Mouse (Mus musculus): Measurements from ENCODE around the gene Ntrk2. TPM values are rescaled to one million over a fixed set of nuclear protein-coding genes. Genes with fewer than 3 reads are reported as not detected.
A peak's percentile ranks its signal among the peaks of the same experiment; 100 is the strongest.

Gene Ntrk2
- 1 to 10 TPM; 1.2 to 4.7 (median 3.4) TPM for total RNA-seq (2022)

- DNase-seq (ENCODE audit: low spot score in 2 of 2): peak; percentile 51 to 56
Observed at GRCm38 (mm10) chr13:58806397-58806892, at the start of gene Ntrk2. TSS of gene Ntrk2 (plus strand) at chr13:58806569.

GRCm38 (mm10) chr13:58761003-58761630, 45.3 kb upstream of the Ntrk2 start:
- no peak for DNase-seq (ENCODE audit: low spot score in 2 of 2)

GRCm38 (mm10) chr13:58768258-58768657, 38.1 kb upstream of the Ntrk2 start:
- DNase-seq (ENCODE audit: low spot score in 2 of 2): no peak

DNA sequence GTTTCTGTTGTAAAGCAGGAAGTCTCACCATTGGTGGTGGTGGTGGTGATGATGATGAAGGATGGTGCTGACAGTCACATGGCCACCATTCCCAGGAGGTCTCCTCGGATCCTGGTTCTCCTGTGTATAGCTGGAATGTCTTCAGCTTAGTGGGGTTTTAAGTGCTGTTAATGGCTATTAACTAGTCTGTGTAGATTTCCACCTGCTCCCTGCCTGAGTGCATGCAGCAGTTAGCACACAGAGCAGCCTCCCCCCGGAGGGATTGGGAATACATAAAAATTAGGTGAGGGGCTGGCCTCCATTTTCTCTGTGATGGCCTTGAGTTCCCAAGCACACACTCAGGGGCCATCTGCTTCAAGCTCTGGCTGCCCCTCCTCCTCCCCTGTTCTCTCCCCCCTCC, 36.9 kb upstream of the Ntrk2 start:
- DNase-seq (ENCODE audit: low spot score in 2 of 2): no peak

- DNase-seq (ENCODE audit: low spot score in 2 of 2): no peak
Observed at GRCm38 (mm10) chr13:58779261-58779660, 27.1 kb upstream of the Ntrk2 start.

GRCm38 (mm10) chr13:58786476-58786875, 19.9 kb upstream of the Ntrk2 start:
- DNase-seq (ENCODE audit: low spot score in 2 of 2): no peak

DNA sequence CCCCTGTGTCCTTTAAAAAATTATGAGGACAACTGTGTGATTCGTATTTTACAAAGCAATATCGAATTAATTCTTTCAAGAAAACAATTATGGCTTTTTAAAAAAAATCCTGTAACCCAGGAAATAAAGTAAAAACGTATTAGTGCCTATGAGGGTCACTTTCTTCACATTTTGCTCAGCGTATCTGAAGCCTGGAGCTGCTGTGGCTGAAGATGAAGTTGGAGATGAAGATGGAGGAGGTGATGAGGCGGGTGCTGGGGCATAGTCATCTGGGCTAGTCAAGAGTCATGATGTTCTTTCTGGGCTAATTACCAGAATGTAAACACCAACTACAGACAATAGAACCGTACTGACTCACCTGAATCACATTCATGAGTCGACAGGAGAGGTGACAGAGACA, 15.6 kb upstream of the Ntrk2 start:
- DNase-seq (ENCODE audit: low spot score in 2 of 2): no peak

DNA sequence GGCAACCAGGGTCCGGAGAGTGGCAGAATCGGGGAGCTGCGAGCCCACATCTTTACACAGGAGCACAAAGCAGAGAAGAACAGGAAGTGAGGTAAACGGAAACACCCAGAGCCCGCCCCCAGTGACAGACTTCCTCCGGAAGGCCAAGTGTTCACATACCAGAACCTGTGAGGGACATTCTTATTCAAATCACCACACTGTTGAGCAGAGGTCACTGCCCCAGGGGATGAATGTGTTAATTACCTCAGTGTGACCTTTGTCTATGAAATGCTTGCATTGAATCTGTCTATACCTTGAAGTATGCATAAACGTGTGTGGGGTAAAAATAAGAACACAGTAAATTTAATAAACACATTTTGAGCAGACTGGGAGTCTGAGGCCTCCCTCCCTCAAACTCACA, 9.0 kb upstream of the Ntrk2 start:
- DNase-seq (ENCODE audit: low spot score in 2 of 2): no peak

GRCm38 (mm10) chr13:58801291-58801690, 5.1 kb upstream of the Ntrk2 start:
- DNase-seq (ENCODE audit: low spot score in 2 of 2): no peak

- no peak for DNase-seq (ENCODE audit: low spot score in 2 of 2)
Observed at GRCm38 (mm10) chr13:58803882-58804281, 2.5 kb upstream of the Ntrk2 start.

GRCm38 (mm10) chr13:58805833-58806232, 536 bp upstream of the Ntrk2 start:
- no peak for DNase-seq (ENCODE audit: low spot score in 2 of 2)

DNA sequence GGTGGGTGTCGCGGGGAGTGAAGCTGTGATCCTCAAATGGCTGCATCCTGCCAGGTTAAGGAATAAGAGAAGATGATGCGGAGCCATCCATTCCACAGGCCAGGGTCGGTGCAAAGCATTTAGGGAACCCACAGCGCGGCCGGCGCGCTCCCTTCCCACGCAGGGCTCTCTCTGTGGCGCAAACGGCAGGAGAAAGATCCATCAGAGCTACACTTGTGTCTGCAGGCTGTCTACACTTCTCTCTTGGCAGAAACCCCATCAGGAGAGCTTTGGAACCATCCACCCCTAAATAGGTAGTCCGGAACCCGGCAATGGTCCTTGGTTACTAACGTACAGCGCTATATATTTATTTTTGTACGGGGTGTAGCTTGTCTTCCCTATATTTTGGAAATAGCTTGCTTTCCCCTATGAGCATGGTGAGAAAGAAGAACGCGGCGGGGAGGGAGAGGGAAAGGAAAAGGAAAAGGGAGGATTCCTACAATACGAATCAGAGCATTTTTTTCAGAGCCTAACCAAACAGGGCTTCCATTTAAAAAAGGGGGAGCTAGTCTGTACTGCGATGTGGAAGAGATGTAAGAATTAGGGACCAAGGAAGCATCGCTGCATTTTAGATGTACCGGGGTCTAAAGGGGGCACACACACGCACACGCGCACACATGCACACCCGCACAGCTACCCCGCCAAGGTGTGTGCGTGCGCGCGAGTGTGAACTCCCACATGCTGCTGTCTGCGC, 693 bp downstream of the Ntrk2 start:
- DNase-seq (ENCODE audit: low spot score in 2 of 2): no peak

DNA sequence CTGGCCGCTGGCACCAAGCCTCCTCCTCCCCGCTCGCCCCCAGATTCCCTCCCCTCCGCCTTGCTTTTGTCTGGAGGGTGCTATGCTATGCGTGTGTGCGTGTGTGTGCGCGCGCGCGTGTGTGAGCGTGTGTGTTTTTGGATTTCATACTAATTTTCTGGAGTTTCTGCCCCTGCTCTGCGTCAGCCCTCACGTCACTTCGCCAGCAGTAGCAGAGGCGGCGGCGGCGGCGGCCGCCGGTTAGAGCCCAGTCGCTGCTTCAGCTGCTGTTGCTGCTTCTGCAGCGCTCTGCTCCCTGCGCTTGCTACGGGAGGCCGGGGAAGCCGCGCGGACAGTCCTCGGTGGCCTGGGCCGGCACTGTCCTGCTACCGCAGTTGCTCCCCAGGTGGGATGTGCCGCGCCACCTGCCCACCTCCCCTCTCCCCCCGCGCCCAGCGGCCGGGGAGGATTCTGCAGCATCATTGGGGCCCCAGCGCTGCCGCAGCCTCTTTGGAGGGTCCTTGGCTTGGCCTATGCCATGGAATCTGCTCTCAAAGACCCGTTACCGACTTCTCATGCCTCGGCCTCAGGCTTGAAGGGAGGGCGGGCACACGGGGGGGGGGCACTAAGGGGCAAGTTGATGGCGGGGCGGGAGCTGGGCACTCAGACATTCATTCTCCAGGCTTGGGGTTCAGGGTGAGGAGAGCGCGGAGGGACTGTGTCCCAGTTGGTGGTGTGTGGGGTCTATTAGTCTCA, 1.4 kb downstream of the Ntrk2 start:
- no peak for DNase-seq (ENCODE audit: low spot score in 2 of 2)

DNA sequence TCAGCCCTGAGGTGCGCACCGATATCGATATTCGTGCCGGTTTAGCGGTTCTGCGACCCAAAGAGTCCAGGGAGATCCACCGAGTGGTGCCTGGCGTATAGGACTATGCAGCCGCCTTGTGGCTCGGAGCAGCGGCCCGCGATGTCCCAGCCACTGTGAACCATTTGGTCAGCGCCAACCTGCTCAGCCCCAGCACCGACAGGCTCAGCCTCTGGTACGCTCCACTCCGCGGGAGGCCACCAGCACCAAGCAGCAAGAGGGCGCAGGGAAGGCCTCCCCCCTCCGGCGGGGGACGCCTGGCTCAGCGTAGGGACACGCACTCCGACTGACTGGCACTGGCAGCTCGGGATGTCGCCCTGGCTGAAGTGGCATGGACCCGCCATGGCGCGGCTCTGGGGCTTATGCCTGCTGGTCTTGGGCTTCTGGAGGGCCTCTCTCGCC, 2.0 kb downstream of the Ntrk2 start:
- DNase-seq (ENCODE audit: low spot score in 2 of 2): peak in 1 of 2 experiments; percentile 6

DNA sequence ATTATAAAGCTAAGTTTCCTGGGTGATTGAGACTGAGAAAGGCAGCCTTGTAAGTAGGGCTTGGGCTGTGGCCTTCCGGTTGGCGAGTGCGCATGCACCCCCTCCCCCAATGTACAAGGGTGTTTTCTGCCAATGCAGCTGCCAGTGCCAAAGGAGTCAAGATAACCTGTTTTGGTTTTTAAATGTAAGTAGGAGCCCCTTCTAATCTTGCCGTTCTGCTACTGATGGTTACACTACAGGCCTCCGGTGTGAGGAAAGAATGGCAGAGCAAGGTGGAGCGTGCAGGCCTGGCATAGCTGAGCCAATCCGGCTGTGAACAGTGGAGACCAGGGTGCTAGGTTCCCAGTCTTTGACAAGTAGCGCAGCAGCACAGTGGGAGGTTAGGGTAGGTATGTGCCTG, 3.6 kb downstream of the Ntrk2 start:
- DNase-seq (ENCODE audit: low spot score in 2 of 2): no peak

GRCm38 (mm10) chr13:58824752-58825151, 18.4 kb downstream of the Ntrk2 start:
- DNase-seq (ENCODE audit: low spot score in 2 of 2): no peak

DNA sequence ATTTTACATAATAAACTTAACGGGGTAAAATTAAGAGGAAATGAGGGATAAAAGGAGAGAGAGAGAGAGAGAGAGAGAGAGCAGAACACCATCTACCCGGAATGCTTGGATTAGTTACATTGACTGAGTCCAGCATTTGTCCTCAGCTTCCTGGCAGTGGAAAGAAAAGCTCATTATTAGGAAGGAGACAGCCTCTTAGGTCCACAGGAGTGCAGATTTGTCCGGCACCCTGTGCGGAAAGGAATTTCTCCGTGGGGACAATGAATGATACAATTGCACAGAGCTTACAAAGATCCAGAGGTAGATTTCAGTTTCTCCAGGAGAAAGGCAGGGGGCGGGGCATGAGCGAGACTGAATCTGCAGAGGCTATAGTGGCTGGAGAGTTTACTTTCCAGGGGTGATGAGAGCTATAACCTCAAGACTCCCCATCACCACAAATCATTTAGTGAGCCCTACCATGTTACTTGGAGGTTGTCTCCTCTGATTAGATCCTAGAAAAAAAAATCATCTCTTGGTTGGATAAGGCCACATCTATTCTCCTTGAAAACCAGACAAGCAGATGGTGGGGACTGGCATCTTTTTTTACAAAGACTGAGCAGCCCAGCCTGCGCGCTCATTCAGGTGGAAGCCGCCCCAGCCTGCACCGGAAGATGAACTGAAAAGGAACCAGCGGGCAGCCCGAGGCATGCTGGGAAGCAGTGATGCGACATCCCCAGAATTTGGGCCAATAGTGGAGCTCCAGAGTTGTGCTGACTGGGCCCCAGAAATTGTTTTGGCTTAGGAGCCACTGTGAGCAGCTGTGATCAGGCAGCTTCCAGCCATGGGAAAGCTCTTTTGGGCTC, 20.2 kb downstream of the Ntrk2 start:
- DNase-seq (ENCODE audit: low spot score in 2 of 2): no peak

GRCm38 (mm10) chr13:58831999-58832398, 25.6 kb downstream of the Ntrk2 start:
- DNase-seq (ENCODE audit: low spot score in 2 of 2): no peak

DNA sequence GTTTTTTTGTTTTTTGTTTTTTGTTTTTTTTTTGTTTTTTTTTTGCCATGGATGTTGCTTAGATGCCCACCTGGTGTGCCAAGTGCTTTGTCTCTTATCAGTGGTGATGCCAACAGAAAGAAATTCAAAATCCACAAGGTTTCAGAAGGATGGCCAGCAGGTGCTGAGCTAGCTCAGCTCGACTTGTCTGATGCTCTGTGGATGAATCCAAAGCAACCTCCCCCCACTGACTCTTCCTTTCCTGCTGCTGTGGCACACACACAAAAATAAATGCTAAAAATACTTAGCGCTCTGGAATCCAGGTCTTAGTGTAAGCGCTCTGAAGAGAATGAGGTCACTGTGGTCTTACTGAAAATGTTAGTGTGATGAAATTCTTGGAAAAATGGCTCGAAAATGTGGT, 28.4 kb downstream of the Ntrk2 start:
- DNase-seq (ENCODE audit: low spot score in 2 of 2): no peak

DNA sequence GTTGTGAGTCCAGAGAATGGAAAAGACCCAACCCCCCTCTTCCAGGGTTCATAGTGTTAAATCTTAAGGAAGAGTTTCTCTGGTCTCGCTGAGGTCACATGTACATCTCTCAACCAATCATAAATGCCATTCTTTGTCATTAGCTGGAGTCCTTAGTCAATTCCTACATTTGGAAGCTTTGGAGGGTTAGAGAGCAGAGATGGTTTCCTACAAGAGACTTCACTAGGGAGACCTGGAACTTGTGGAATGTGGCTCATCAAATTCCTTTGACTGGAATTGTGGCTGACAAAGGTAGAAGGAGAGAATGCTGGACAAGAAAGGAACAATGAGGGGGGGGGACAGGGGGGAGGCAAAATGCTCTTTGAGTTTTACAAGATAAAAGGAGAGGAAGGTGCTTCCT, 30.5 kb downstream of the Ntrk2 start:
- DNase-seq (ENCODE audit: low spot score in 2 of 2): no peak

DNA sequence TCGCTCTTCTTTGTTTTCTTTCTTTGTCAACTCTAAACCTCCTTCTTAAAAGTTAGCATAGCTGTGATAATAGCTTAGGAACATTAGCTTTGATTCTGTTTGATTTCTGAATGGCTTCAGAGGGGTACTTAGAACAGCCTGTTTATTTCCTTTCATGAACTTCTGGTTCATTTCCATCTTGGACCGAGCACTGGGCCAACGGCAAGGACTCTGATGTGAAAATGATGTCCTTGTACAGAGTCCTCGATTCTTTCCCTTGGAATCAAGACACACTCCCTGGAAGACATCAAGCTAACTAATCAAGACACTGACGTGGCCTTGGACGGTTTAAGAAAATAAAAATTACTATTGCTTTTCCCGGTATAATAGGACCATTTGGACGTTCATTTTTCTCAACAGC, 31.7 kb downstream of the Ntrk2 start:
- DNase-seq (ENCODE audit: low spot score in 2 of 2): no peak

Measured in gastrocnemius, adult 8-10 months (tissue).